Mouse (Mus musculus): ENCODE results near the gene Adora3.

Gene Adora3

GRCm38 (mm10) chr3:105876022-105876421, 5.4 kb downstream of the Adora3 start:
- DNase-seq (ENCODE audit: low spot score) = no peak

- no peak for DNase-seq (ENCODE audit: low spot score)
Observed at GRCm38 (mm10) chr3:105877252-105877803, 6.7 kb downstream of the Adora3 start.

- no peak for DNase-seq (ENCODE audit: low spot score)
Observed at GRCm38 (mm10) chr3:105877919-105878318, 7.3 kb downstream of the Adora3 start.

GRCm38 (mm10) chr3:105878751-105879150, 8.1 kb downstream of the Adora3 start:
- DNase-seq (ENCODE audit: low spot score) = no peak

- no peak for DNase-seq (ENCODE audit: low spot score)
Observed at GRCm38 (mm10) chr3:105880419-105880818, 9.8 kb downstream of the Adora3 start.

GRCm38 (mm10) chr3:105882105-105882504, 11.4 kb downstream of the Adora3 start:
- DNase-seq (ENCODE audit: low spot score) = no peak

- DNase-seq (ENCODE audit: low spot score) = no peak
Observed at GRCm38 (mm10) chr3:105883111-105883510, 12.5 kb downstream of the Adora3 start.

- no peak for DNase-seq (ENCODE audit: low spot score)
Observed at GRCm38 (mm10) chr3:105888961-105889360, 18.3 kb downstream of the Adora3 start.

- no peak for DNase-seq (ENCODE audit: low spot score)
Observed at GRCm38 (mm10) chr3:105890220-105890619, 19.6 kb downstream of the Adora3 start.

- no peak for DNase-seq (ENCODE audit: low spot score)
Observed at GRCm38 (mm10) chr3:105891141-105891540, 20.5 kb downstream of the Adora3 start.

GRCm38 (mm10) chr3:105891760-105892571, 21.3 kb downstream of the Adora3 start:
- DNase-seq (ENCODE audit: low spot score) = no peak

- no peak for DNase-seq (ENCODE audit: low spot score)
Observed at GRCm38 (mm10) chr3:105892572-105893495, 22.2 kb downstream of the Adora3 start.

GRCm38 (mm10) chr3:105893941-105894391, 23.3 kb downstream of the Adora3 start:
- no peak for DNase-seq (ENCODE audit: low spot score)

- DNase-seq (ENCODE audit: low spot score) = peak; percentile 77
Observed at GRCm38 (mm10) chr3:105894601-105895592, 24.2 kb downstream of the Adora3 start.

GRCm38 (mm10) chr3:105896811-105897210, 26.2 kb downstream of the Adora3 start:
- DNase-seq (ENCODE audit: low spot score) = no peak

GRCm38 (mm10) chr3:105898325-105898724, 27.7 kb downstream of the Adora3 start:
- no peak for DNase-seq (ENCODE audit: low spot score)

- DNase-seq (ENCODE audit: low spot score) = no peak
Observed at GRCm38 (mm10) chr3:105898861-105899260, 28.2 kb downstream of the Adora3 start.

- DNase-seq (ENCODE audit: low spot score) = peak; percentile 63
Observed at GRCm38 (mm10) chr3:105899394-105900147, 28.9 kb downstream of the Adora3 start.

- no peak for DNase-seq (ENCODE audit: low spot score)
Observed at GRCm38 (mm10) chr3:105900266-105900665, 29.6 kb downstream of the Adora3 start.

- DNase-seq (ENCODE audit: low spot score) = no peak
Observed at GRCm38 (mm10) chr3:105900716-105901115, 30.1 kb downstream of the Adora3 start.
